Mouse (Mus musculus): Measurements from ENCODE around the gene Sgpp1. TPM values are rescaled to one million over a fixed set of nuclear protein-coding genes. Genes with fewer than 3 reads are reported as not detected.
A peak's percentile ranks its signal among the peaks of the same experiment; 100 is the strongest.

Gene Sgpp1
- polyA plus RNA-seq, 1 experiment from 2014 or later: 12.2 TPM

- H3K36me3 ChIP-seq: no peaks in the 10 kb centered on the region
- H3K4me3 ChIP-seq: no peak overlapping the region
- no peak overlapping the region for H3K4me2 ChIP-seq
- no peaks in the 10 kb centered on the region for H3K4me1 ChIP-seq (replicated peaks)
- H3K9me3 ChIP-seq: no peaks in the 10 kb centered on the region
- no peak overlapping the region for H3K9ac ChIP-seq
- no peak for ATAC-seq (ENCODE audit: low FRiP score, low read depth)
- no peaks in the 10 kb centered on the region for H3K27me3 ChIP-seq
- no peak overlapping the region for H3K27ac ChIP-seq (replicated peaks)
- WGBS: 92% methylated on average over 4 of the region's 4 CpGs
Observed at GRCm38 (mm10) chr12:75681101-75681500, 54.4 kb downstream of the Sgpp1 start.

GRCm38 (mm10) chr12:75678393-75678792, 57.1 kb downstream of the Sgpp1 start:
- H3K4me1 ChIP-seq (replicated peaks): no peaks in the 10 kb centered on the region
- no peaks in the 10 kb centered on the region for H3K36me3 ChIP-seq
- H3K9me3 ChIP-seq: no peaks in the 10 kb centered on the region
- H3K9ac ChIP-seq: no peak overlapping the region
- H3K27me3 ChIP-seq: no peaks in the 10 kb centered on the region
- H3K4me3 ChIP-seq: no peak overlapping the region
- H3K4me2 ChIP-seq: no peak overlapping the region
- H3K27ac ChIP-seq (replicated peaks): no peak overlapping the region
- no peak for ATAC-seq (ENCODE audit: low FRiP score, low read depth)
- 95% methylated on average over 4 of the region's 4 CpGs for WGBS

GRCm38 (mm10) chr12:75672630-75673029, 62.9 kb downstream of the Sgpp1 start:
- no peak overlapping the region for H3K4me2 ChIP-seq
- peaks cover 20% of the 10 kb centered on the region for H3K4me1 ChIP-seq (replicated peaks)
- H3K27ac ChIP-seq (replicated peaks): no peak overlapping the region
- H3K4me3 ChIP-seq: no peak overlapping the region
- H3K9me3 ChIP-seq: no peaks in the 10 kb centered on the region
- no peaks in the 10 kb centered on the region for H3K36me3 ChIP-seq
- ATAC-seq (ENCODE audit: low FRiP score, low read depth): no peak
- no peaks in the 10 kb centered on the region for H3K27me3 ChIP-seq
- 95% methylated on average over 4 of the region's 4 CpGs for WGBS
- H3K9ac ChIP-seq: no peak overlapping the region

- Histone ChIP-seq H3K4me2 (no peak overlapping the region), H3K9me3 (no peaks in the 10 kb centered on the region), H3K4me3 (no peak overlapping the region), H3K36me3 (no peaks in the 10 kb centered on the region), H3K27me3 (no peaks in the 10 kb centered on the region), H3K9ac (no peak overlapping the region), H3K4me1 (replicated peaks) (peaks cover 20% of the 10 kb centered on the region), H3K27ac (replicated peaks) (no peak overlapping the region)
- no peak for ATAC-seq (ENCODE audit: low FRiP score, low read depth)
- 88% methylated on average over 3 of the region's 3 CpGs for WGBS
Observed at GRCm38 (mm10) chr12:75671759-75672315, 63.7 kb downstream of the Sgpp1 start.

GRCm38 (mm10) chr12:75670611-75671010, 64.9 kb downstream of the Sgpp1 start:
- 85% methylated on average over 6 of the region's 6 CpGs for WGBS
- H3K9me3 ChIP-seq: no peaks in the 10 kb centered on the region
- ATAC-seq (ENCODE audit: low FRiP score, low read depth): no peak
- peak overlapping the region; percentile 40; the same call in 1 of the 2 replicates for H3K9ac ChIP-seq
- H3K27me3 ChIP-seq: no peaks in the 10 kb centered on the region
- H3K4me1 ChIP-seq (replicated peaks): peaks cover 20% of the 10 kb centered on the region
- H3K36me3 ChIP-seq: no peaks in the 10 kb centered on the region
- peak overlapping the region; percentile 65 for H3K4me2 ChIP-seq
- H3K27ac ChIP-seq (replicated peaks): no peak overlapping the region; the same call in 1 of the 2 replicates
- peak overlapping the region; percentile 56 for H3K4me3 ChIP-seq

GRCm38 (mm10) chr12:75669258-75670106, 66.0 kb downstream of the Sgpp1 start, which contains the start of gene Wdr89:
Gene Wdr89 (minus strand): TSS chr12:75669537.
- under 1% methylated on average over 55 of the region's 55 CpGs for WGBS
- peak within 1 kb of the TSS; percentile 82 for H3K4me2 ChIP-seq
- H3K4me3 ChIP-seq: peak within 1 kb of the TSS; percentile 56
- no peaks in the 10 kb centered on the region for H3K9me3 ChIP-seq
- H3K9ac ChIP-seq: peak within 1 kb of the TSS; percentile 69
- H3K27ac ChIP-seq (replicated peaks): peak within 1 kb of the TSS; percentile 87
- ATAC-seq (ENCODE audit: low FRiP score, low read depth): peak; percentile 99
- no peaks in the 10 kb centered on the region for H3K27me3 ChIP-seq
- H3K4me1 ChIP-seq (replicated peaks): peaks cover 20% of the 10 kb centered on the region
- H3K36me3 ChIP-seq: no peaks in the 10 kb centered on the region

- Histone ChIP-seq H3K4me3 (peak overlapping the region; percentile 56), H3K36me3 (no peaks in the 10 kb centered on the region), H3K4me1 (replicated peaks) (peaks cover 20% of the 10 kb centered on the region), H3K27ac (replicated peaks) (peak overlapping the region; percentile 87), H3K9ac (peak overlapping the region; percentile 69), H3K4me2 (peak overlapping the region; percentile 82), H3K9me3 (no peaks in the 10 kb centered on the region), H3K27me3 (no peaks in the 10 kb centered on the region)
- ATAC-seq (ENCODE audit: low FRiP score, low read depth): no peak; the same call in 1 of the 2 replicates
- WGBS: 2% methylated on average over 9 of the region's 9 CpGs
Observed at GRCm38 (mm10) chr12:75668916-75669257, 66.6 kb downstream of the Sgpp1 start.

GRCm38 (mm10) chr12:75668221-75668620, 67.3 kb downstream of the Sgpp1 start:
- H3K4me1 ChIP-seq (replicated peaks): peaks cover 20% of the 10 kb centered on the region
- H3K27ac ChIP-seq (replicated peaks): no peak overlapping the region
- no peaks in the 10 kb centered on the region for H3K9me3 ChIP-seq
- peak overlapping the region; percentile 56; the same call in 1 of the 2 replicates for H3K4me3 ChIP-seq
- H3K27me3 ChIP-seq: no peaks in the 10 kb centered on the region
- peak overlapping the region; percentile 82 for H3K4me2 ChIP-seq
- 97% methylated on average over 2 of the region's 2 CpGs for WGBS
- no peak overlapping the region for H3K9ac ChIP-seq
- H3K36me3 ChIP-seq: no peaks in the 10 kb centered on the region
- no peak for ATAC-seq (ENCODE audit: low FRiP score, low read depth)

GRCm38 (mm10) chr12:75666939-75667338, 68.6 kb downstream of the Sgpp1 start:
- Histone ChIP-seq H3K4me1 (replicated peaks) (peaks cover 20% of the 10 kb centered on the region), H3K27me3 (no peaks in the 10 kb centered on the region), H3K4me3 (no peak overlapping the region), H3K9me3 (no peaks in the 10 kb centered on the region), H3K4me2 (no peak overlapping the region), H3K36me3 (no peaks in the 10 kb centered on the region), H3K9ac (no peak overlapping the region), H3K27ac (replicated peaks) (no peak overlapping the region)
- no peak for ATAC-seq (ENCODE audit: low FRiP score, low read depth)

- Histone ChIP-seq H3K4me2 (no peak overlapping the region), H3K27me3 (no peaks in the 10 kb centered on the region)
- 20% methylated on average over 6 of the region's 6 CpGs for WGBS
Observed at GRCm38 (mm10) chr12:75664516-75664810, 71.1 kb downstream of the Sgpp1 start.

More at GRCm38 (mm10) chr12:75664516-75664810, 71.1 kb downstream of the Sgpp1 start:
- Histone ChIP-seq H3K27ac (replicated peaks) (no peak overlapping the region), H3K9ac (no peak overlapping the region), H3K9me3 (no peaks in the 10 kb centered on the region), H3K4me1 (replicated peaks) (peaks cover 11% of the 10 kb centered on the region), H3K4me3 (no peak overlapping the region), H3K36me3 (no peaks in the 10 kb centered on the region)
- no peak for ATAC-seq (ENCODE audit: low FRiP score, low read depth)

All from hindbrain, embryonic 15.5 days (tissue).